Mouse (Mus musculus): Measurements from ENCODE around the gene Atf6. TPM values are rescaled to one million over a fixed set of nuclear protein-coding genes. Genes with fewer than 3 reads are reported as not detected.

Gene Atf6
- polyA plus RNA-seq, 1 experiment: 23.7 TPM

DNA sequence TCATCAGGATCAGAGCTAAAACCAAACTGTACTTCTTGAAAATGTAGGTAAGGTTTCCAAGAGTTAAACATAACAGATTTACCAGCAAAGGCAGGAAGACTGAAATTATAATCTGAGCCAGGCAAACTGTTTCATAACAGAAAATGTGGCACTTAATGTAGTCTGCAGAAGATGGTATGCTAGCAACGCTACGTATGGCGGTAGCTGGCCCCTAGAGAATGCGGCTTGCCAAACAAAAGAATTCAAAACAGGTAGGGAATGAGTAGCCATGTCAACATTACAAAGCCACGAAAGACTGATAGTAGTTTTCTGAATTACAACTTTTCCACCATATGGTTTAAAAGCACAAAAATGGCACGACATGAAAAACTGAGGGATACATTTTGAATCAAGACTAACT, 38.2 kb downstream of the Atf6 start:
- Histone ChIP-seq H3K9me3 (replicated peaks; ENCODE audit: control insufficient read depth, insufficient read depth, low read length, poor library complexity, severe bottlenecking) (no peaks in the 10 kb centered on the region; the same call in 1 of the 2 replicates), H3K36me3 (ENCODE audit: control insufficient read depth, insufficient read depth, low read length, poor library complexity, severe bottlenecking) (no peaks in the 10 kb centered on the region; the same call in 1 of the 2 replicates), H3K9ac (ENCODE audit: low read depth, poor library complexity, severe bottlenecking) (no peak overlapping the region), H3K4me1 (ENCODE audit: control insufficient read depth, insufficient read depth, low read length) (no peaks in the 10 kb centered on the region), H3K4me3 (ENCODE audit: low read depth, low read length) (no peak overlapping the region), H3K27me3 (ENCODE audit: control insufficient read depth, insufficient read depth, low read length, poor library complexity, severe bottlenecking) (no peaks in the 10 kb centered on the region), H3K27ac (ENCODE audit: insufficient read depth, low read length) (no peak overlapping the region)
- TF ChIP-seq POLR2A (IDR thresholded peaks at IDR 0.05; ENCODE audit: insufficient read depth, low read length) (no peak), CTCF (IDR thresholded peaks at IDR 0.05; ENCODE audit: low read depth, low read length) (no peak)

DNA sequence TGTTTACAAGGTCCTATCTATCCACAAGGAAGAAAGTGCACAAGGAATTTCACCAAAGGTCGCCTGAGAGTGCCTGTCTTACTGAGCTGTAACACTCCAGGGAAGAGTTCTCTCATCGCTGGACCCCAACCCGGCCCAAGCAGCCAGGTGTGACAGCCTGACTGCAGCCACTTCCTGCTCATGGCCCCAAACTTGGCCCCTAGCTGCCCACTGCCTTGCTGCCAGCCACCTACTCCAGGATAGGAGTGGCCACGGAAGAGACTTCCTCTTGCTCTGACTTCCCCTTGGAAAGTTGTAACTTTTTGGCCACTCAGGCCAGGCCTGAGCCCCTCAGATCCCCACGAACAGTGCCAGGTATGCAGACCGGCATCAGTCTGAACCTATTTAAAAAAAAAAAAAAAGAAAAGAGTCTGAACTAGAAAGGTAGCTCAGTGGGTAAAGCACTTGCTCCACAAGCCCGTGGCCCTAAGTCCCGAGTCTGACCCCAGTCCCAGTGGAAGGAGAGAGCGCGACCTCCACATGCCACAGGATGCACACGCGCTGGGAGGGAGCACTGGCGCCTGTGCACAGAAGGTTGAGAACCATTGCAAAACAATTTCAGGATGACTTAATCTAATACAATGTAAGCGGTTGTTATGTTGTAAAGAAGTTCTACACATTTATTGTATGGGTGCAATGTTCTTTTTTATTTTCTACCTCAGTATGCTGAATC, 47.3 kb downstream of the Atf6 start:
- Histone ChIP-seq H3K4me1 (ENCODE audit: control insufficient read depth, insufficient read depth, low read length) (no peaks in the 10 kb centered on the region), H3K36me3 (ENCODE audit: control insufficient read depth, insufficient read depth, low read length, poor library complexity, severe bottlenecking) (no peaks in the 10 kb centered on the region), H3K27me3 (ENCODE audit: control insufficient read depth, insufficient read depth, low read length, poor library complexity, severe bottlenecking) (no peaks in the 10 kb centered on the region), H3K4me3 (ENCODE audit: low read depth, low read length) (no peak overlapping the region), H3K9me3 (replicated peaks; ENCODE audit: control insufficient read depth, insufficient read depth, low read length, poor library complexity, severe bottlenecking) (no peaks in the 10 kb centered on the region), H3K9ac (ENCODE audit: low read depth, poor library complexity, severe bottlenecking) (no peak overlapping the region), H3K27ac (ENCODE audit: insufficient read depth, low read length) (no peak overlapping the region)
- TF ChIP-seq CTCF (IDR thresholded peaks at IDR 0.05; ENCODE audit: low read depth, low read length) (no peak), EP300 (IDR thresholded peaks at IDR 0.05; ENCODE audit: insufficient read depth, low read depth, low read length) (no peak), POLR2A (IDR thresholded peaks at IDR 0.05; ENCODE audit: insufficient read depth, low read length) (no peak)

DNA sequence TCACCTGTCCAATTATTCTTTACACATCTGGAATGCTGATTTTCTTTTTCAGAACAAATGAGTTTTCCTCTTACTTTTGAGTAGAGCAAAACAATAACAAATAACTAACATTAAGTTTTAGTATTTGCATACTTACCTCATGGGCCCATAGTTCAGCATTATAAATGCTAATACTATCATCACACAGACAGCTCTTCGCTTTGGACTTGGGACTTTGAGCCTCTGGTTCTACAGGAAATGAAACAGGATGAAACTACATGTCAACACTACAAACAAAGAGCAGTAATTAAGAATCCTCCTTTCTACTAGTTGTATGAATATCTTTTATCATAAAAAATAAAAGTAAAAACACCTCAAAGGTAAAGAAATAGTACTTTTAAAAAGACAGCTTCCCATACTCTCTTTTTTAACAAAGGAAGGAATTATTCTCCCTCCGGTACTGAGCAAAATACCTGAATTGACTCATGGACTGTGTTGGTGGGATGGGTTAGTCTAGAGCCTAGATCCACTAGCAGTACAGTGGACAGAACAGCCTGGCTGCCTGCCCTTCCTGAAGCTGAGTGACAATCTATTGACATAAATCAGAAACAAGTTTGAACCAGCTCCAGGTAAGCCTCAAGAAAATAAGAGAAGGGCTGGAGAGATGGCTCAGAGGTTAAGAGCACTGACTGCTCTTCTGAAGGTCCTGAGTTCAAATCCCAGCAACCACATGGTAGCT, 52.1 kb downstream of the Atf6 start:
- no peak overlapping the region for H3K9ac ChIP-seq (ENCODE audit: low read depth, poor library complexity, severe bottlenecking)
- H3K27me3 ChIP-seq (ENCODE audit: control insufficient read depth, insufficient read depth, low read length, poor library complexity, severe bottlenecking): no peaks in the 10 kb centered on the region
- no peaks in the 10 kb centered on the region; the same call in 1 of the 2 replicates for H3K36me3 ChIP-seq (ENCODE audit: control insufficient read depth, insufficient read depth, low read length, poor library complexity, severe bottlenecking)
- TF ChIP-seq CTCF (IDR thresholded peaks at IDR 0.05; ENCODE audit: low read depth, low read length): no peak
- TF ChIP-seq EP300 (IDR thresholded peaks at IDR 0.05; ENCODE audit: insufficient read depth, low read depth, low read length): no peak
- TF ChIP-seq POLR2A (IDR thresholded peaks at IDR 0.05; ENCODE audit: insufficient read depth, low read length): no peak
- H3K4me3 ChIP-seq (ENCODE audit: low read depth, low read length): no peak overlapping the region
- H3K4me1 ChIP-seq (ENCODE audit: control insufficient read depth, insufficient read depth, low read length): no peaks in the 10 kb centered on the region
- no peaks in the 10 kb centered on the region for H3K9me3 ChIP-seq (replicated peaks; ENCODE audit: control insufficient read depth, insufficient read depth, low read length, poor library complexity, severe bottlenecking)
- H3K27ac ChIP-seq (ENCODE audit: insufficient read depth, low read length): no peak overlapping the region

DNA sequence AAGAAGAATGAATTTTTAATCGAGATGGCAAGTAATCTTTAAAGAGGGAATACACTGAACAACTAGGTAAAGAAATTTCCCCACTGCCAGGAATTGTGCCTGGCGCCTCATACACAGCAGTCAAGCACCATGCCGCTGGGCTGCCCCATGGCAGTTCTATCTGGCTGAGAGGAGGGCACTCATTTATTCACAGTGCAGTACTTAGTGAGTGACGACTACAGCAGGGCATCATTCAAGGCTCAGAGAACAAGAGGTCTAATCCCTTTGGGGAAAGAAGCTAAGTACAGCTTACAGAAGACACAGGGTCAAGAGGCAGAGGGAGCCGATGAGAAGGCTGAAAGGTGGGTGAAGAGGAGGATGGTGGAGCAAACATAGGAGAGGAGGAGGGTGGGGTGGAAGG, 54.7 kb downstream of the Atf6 start:
- no peak overlapping the region for H3K27ac ChIP-seq (ENCODE audit: insufficient read depth, low read length)
- no peaks in the 10 kb centered on the region for H3K4me1 ChIP-seq (ENCODE audit: control insufficient read depth, insufficient read depth, low read length)
- no peak for TF ChIP-seq EP300 (IDR thresholded peaks at IDR 0.05; ENCODE audit: insufficient read depth, low read depth, low read length)
- TF ChIP-seq POLR2A (IDR thresholded peaks at IDR 0.05; ENCODE audit: insufficient read depth, low read length): no peak
- no peak for TF ChIP-seq CTCF (IDR thresholded peaks at IDR 0.05; ENCODE audit: low read depth, low read length)
- no peak overlapping the region for H3K9ac ChIP-seq (ENCODE audit: low read depth, poor library complexity, severe bottlenecking)
- no peaks in the 10 kb centered on the region for H3K27me3 ChIP-seq (ENCODE audit: control insufficient read depth, insufficient read depth, low read length, poor library complexity, severe bottlenecking)
- peaks cover 2% of the 10 kb centered on the region; the same call in 1 of the 2 replicates for H3K36me3 ChIP-seq (ENCODE audit: control insufficient read depth, insufficient read depth, low read length, poor library complexity, severe bottlenecking)
- no peak overlapping the region for H3K4me3 ChIP-seq (ENCODE audit: low read depth, low read length)
- no peaks in the 10 kb centered on the region for H3K9me3 ChIP-seq (replicated peaks; ENCODE audit: control insufficient read depth, insufficient read depth, low read length, poor library complexity, severe bottlenecking)

DNA sequence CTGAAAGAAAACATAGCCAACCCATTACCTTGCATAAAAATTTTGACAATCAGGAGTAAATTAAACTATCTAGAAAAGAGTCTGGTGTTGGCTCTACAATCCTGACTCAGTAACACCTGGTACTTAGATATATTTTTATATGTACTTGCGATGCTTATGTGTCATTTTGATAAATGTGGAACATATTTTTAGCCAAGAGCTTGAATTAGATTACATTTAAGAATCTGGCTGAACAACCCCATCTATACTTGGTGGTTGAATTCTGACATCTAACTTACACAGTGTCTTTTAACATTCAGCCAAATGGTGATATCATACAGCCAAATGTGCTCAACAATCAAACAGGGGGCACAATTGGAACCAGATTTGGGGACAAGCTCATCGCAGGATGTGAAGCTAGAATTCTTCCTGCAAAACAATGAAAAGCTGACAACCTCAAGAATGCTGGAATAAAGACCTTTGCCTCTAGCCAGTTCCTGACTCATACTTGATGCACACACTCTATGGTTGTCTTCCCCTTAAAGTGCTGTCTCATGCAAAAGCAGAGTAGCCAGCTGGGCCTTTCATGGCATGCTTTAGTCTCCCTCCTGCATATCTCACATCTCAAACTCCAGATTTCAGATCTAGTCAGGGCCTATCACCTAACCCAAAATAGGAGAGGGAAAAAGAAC, 59.8 kb downstream of the Atf6 start:
- Histone ChIP-seq H3K9me3 (replicated peaks; ENCODE audit: control insufficient read depth, insufficient read depth, low read length, poor library complexity, severe bottlenecking) (no peaks in the 10 kb centered on the region), H3K27me3 (ENCODE audit: control insufficient read depth, insufficient read depth, low read length, poor library complexity, severe bottlenecking) (no peaks in the 10 kb centered on the region), H3K9ac (ENCODE audit: low read depth, poor library complexity, severe bottlenecking) (no peak overlapping the region), H3K27ac (ENCODE audit: insufficient read depth, low read length) (no peak overlapping the region), H3K4me3 (ENCODE audit: low read depth, low read length) (no peak overlapping the region), H3K36me3 (ENCODE audit: control insufficient read depth, insufficient read depth, low read length, poor library complexity, severe bottlenecking) (peaks cover 5% of the 10 kb centered on the region; the same call in 1 of the 2 replicates), H3K4me1 (ENCODE audit: control insufficient read depth, insufficient read depth, low read length) (no peaks in the 10 kb centered on the region)
- no peak for TF ChIP-seq CTCF (IDR thresholded peaks at IDR 0.05; ENCODE audit: low read depth, low read length)
- no peak for TF ChIP-seq EP300 (IDR thresholded peaks at IDR 0.05; ENCODE audit: insufficient read depth, low read depth, low read length)
- no peak for TF ChIP-seq POLR2A (IDR thresholded peaks at IDR 0.05; ENCODE audit: insufficient read depth, low read length)
